Mouse (Mus musculus): Measurements from ENCODE around the gene Mmrn2.

DNA sequence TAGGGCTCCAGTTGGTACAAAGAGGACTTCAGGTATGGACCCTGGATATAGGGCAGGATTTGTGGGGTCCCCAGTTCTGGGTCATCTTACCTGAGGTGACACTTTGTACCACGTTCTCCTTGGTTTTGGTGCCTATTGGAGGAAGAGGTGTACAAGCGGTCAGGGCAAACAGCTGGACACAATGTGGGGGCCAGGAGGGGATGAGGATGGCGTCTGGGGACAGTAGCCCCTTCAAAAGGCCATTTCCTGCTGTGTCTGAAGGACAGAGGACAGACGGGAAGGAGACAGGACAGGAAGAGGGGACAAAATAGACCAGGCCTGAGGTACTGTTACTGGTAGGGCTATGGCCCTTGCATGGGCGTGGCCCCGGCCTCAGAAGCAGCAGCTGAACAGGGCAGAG lies 1.7 kb upstream of the Mmrn2 start:
- TF ChIP-seq UBTF (IDR thresholded peaks at IDR 0.05; ENCODE audit: borderline replicate concordance, insufficient read depth, low read depth, low read length) = no peak
- no peak for TF ChIP-seq RCOR1 (IDR thresholded peaks at IDR 0.05; ENCODE audit: low read depth, low read length)
- no peak for TF ChIP-seq EP300 (IDR thresholded peaks at IDR 0.05; ENCODE audit: low read depth in 1 of 2, low read length in 2 of 2)
- no peak for TF ChIP-seq CTCF (IDR thresholded peaks at IDR 0.05 in 2 of 3, conservative IDR thresholded peaks at IDR 0.05 in 1 of 3; ENCODE audit: control insufficient read depth in 1 of 3, insufficient read depth in 1 of 3, low read depth in 2 of 3, low read length in 3 of 3, poor library complexity in 1 of 3, severe bottlenecking in 1 of 3)
- TF ChIP-seq SIN3A (IDR thresholded peaks at IDR 0.05; ENCODE audit: low read length) = no peak
- no peak for TF ChIP-seq TCF12 (IDR thresholded peaks at IDR 0.05; ENCODE audit: low read depth, low read length)
